Mouse (Mus musculus) testis, adult 2 months (tissue): ENCODE measurements around the gene Psmb3.

Experiments used
- CTCF ChIP-seq: fragments of 200-500 bp; IDR thresholded peaks from 2 replicates; pipeline ENCODE4 v1.5.1; 2012; ENCODE audit warnings: low read depth, mild to moderate bottlenecking, inconsistent platforms, low read length, moderate library complexity; ENCODE audit not compliant: control insufficient read depth, insufficient read depth, insufficient replicate concordance
- POLR2A ChIP-seq: fragments of 200-500 bp; IDR thresholded peaks from 2 replicates; pipeline ENCODE4 v1.6.1; 2012; ENCODE audit warnings: low read depth, mild to moderate bottlenecking, inconsistent platforms, low read length, moderate library complexity; ENCODE audit not compliant: control insufficient read depth

DNA sequence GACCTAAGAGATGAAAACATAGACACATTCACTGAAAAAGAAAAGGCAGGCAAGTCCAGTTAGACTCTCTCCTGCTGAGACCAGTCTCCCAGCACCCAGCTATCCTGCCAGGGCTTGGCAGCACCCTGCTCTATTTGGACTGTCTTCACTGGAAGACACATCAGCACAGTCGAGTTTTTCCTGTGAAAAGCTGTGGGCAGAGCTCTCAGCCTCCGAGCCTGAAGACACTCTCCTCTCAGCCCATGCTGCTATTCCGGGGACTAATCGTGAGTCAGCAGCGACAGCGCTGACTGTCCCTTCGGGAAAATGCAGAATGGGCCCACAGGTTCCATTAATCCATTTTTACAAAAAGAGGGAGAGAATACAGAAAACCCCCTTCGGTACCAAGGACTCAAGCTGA is 50.1 kb downstream of the Psmb3 start:
- TF ChIP-seq POLR2A (no peak), CTCF (no peak)
